ENCODE assay signal across 8 mouse cellular contexts in genomic region chrX:134686267-134686666, GRCm38 (mm10). TPM values are rescaled to one million over a fixed set of nuclear protein-coding genes. Genes with fewer than 3 reads are reported as not detected.
DNase-seq lines count a peak whose midpoint lies in the region; ATAC-seq lines count a peak whose summit lies in the region.

TSS of gene Armcx4 (plus strand) at chrX:134686519.

- H3K27me3 ChIP-seq in liver, embryonic 15.5 days: peaks cover 19% of the 10 kb centered on the region
- no peaks in the 10 kb centered on the region for H3K27me3 ChIP-seq in neural tube, embryonic 12.5 days (replicated peaks)

- no peak within 1 kb of the TSS for H3K27ac ChIP-seq in liver, embryonic 15.5 days (replicated peaks)
- H3K27ac ChIP-seq in neural tube, embryonic 12.5 days: peak within 1 kb of the TSS; percentile 53

- no peak within 1 kb of the TSS for H3K9ac ChIP-seq in liver, embryonic 15.5 days
- H3K9ac ChIP-seq in neural tube, embryonic 12.5 days: peak within 1 kb of the TSS; percentile 72

- H3K4me1 ChIP-seq in liver, embryonic 15.5 days (replicated peaks): no peaks in the 10 kb centered on the region
- no peaks in the 10 kb centered on the region for H3K4me1 ChIP-seq in neural tube, embryonic 12.5 days

- H3K4me3 ChIP-seq in liver, embryonic 15.5 days (replicated peaks): peak within 1 kb of the TSS; percentile 34
- peak within 1 kb of the TSS; percentile 53 for H3K4me3 ChIP-seq in neural tube, embryonic 12.5 days

- ATAC-seq in liver, embryonic 15.5 days (ENCODE audit: insufficient read depth): peak; percentile 40
- peak; percentile 96 for ATAC-seq in neural tube, embryonic 12.5 days (ENCODE audit: low FRiP score, low read depth)

- 14% methylated on average over 33 of the region's 33 CpGs for WGBS in liver, embryonic 15.5 days (ENCODE audit: insufficient replicate concordance)
- 9% methylated on average over 33 of the region's 33 CpGs for WGBS in neural tube, embryonic 12.5 days

- H3K36me3 ChIP-seq in liver, embryonic 15.5 days (replicated peaks): no peaks in the 10 kb centered on the region
- H3K36me3 ChIP-seq in neural tube, embryonic 12.5 days: peaks cover 22% of the 10 kb centered on the region

- intact Hi-C loops in heart, postnatal 36 days (cut with DNase I): loop anchor here (5.0 kb wide), 1 partner anchor 39 kb away; no protein-coding TSS in a partner anchor

- peak; percentile 87 for DNase-seq in Muller cell, postnatal 12 days (ENCODE audit: inconsistent ontology term)
- DNase-seq in cerebellum, adult 18-20 months: peak; percentile 76 to 80
- peak; percentile 82 for DNase-seq in forelimb bud, embryonic 11.5 days (ENCODE audit: low read depth, low spot score)
- peak; percentile 51 to 55 for DNase-seq in heart, postnatal 36 days
- peak; percentile 63 for DNase-seq in layer of hippocampus, adult 11-12 months (ENCODE audit: low spot score)
- DNase-seq in thymus, adult 18-20 months: peak; percentile 12 to 20

- no peaks in the 10 kb centered on the region for H3K9me3 ChIP-seq in liver, embryonic 15.5 days (replicated peaks)
- H3K9me3 ChIP-seq in neural tube, embryonic 12.5 days: no peaks in the 10 kb centered on the region

- peak within 1 kb of the TSS; percentile 56 for H3K4me2 ChIP-seq in liver, embryonic 15.5 days
- H3K4me2 ChIP-seq in neural tube, embryonic 12.5 days (replicated peaks): peak within 1 kb of the TSS; percentile 60

RNA-seq across cellular contexts. Expression of gene Armcx4, which starts in this region (rescaled TPM):
- total RNA-seq in heart, postnatal 36 days (2021): 1 to 10 TPM; 7.6 to 8.8 TPM
- 0.32 and 0.33 TPM in 2 replicates for polyA plus RNA-seq in liver, embryonic 15.5 days (2015; fragmentation: Nextera tagmentation; extraction: Ambion mirVana)
- polyA plus RNA-seq in neural tube, embryonic 12.5 days (2016; fragmentation: Nextera tagmentation; extraction: Ambion mirVana): 6.4 and 7.0 TPM in 2 replicates

Comparison
In these comparisons a context has a peak if more than half of its experiments do, and no peak if none do; other contexts are left out.
1. Peak in ATAC-seq, H3K4me3 ChIP-seq and H3K4me2 ChIP-seq in liver, embryonic 15.5 days; RNA of the gene not detected or under 1 TPM.
2. DNase-seq: peak in every context shown above with its lines; median percentile 87 in Muller cell, postnatal 12 days; 82 in forelimb bud, embryonic 11.5 days; 78 in cerebellum, adult 18-20 months; 63 in layer of hippocampus, adult 11-12 months; 53 in heart, postnatal 36 days; 16 in thymus, adult 18-20 months.